Mouse (Mus musculus) E14TG2a.4 (cell line): ENCODE measurements around the gene Lrrc49.

Source experiments
- CTCF ChIP-seq: conservative IDR thresholded peaks from 2 replicates; pipeline ENCODE4 v1.5.1; 2014; ENCODE audit warnings: low read length
- NANOG ChIP-seq: IDR thresholded peaks from 2 replicates; pipeline ENCODE4 v1.6.1; 2014; ENCODE audit warnings: borderline replicate concordance, low read length, mixed read lengths
- POU5F1 ChIP-seq: IDR thresholded peaks from 2 replicates; pipeline ENCODE4 v1.6.1; 2014; ENCODE audit warnings: low read length, borderline replicate concordance

GRCm38 (mm10) chr9:60712011-60712410, 24.1 kb upstream of the Lrrc49 start:
- TF ChIP-seq CTCF: no peak
- no peak for TF ChIP-seq NANOG
- no peak for TF ChIP-seq POU5F1
